Mouse (Mus musculus) adrenal gland, postnatal 10 days (tissue): ENCODE measurements around the gene Zhx3. TPM values are rescaled to one million over a fixed set of nuclear protein-coding genes. Genes with fewer than 3 reads are reported as not detected.

Source experiments
- DNase-seq: peaks from one replicate; pipeline ENCODE4 v3.0.0; 2021; ENCODE audit warnings: mixed read lengths
- total RNA-seq, 2 experiments: library from RNA; stranded (reverse); gene quantifications; 2 replicates each; pipeline ENCODE4 v1.2.3; 2021

The Zhx3 gene
- total RNA-seq, 2 experiments from 2014 or later, result 62.9 to 85.1 TPM

- no peak for DNase-seq
Observed at GRCm38 (mm10) chr2:160756583-160757203, 116.1 kb downstream of the Zhx3 start.

GRCm38 (mm10) chr2:160747075-160747474, 125.7 kb downstream of the Zhx3 start:
- no peak for DNase-seq

GRCm38 (mm10) chr2:160746637-160747036, 126.2 kb downstream of the Zhx3 start:
- no peak for DNase-seq

GRCm38 (mm10) chr2:160745497-160745896, 127.3 kb downstream of the Zhx3 start:
- DNase-seq, result no peak

GRCm38 (mm10) chr2:160744823-160745210, 128.0 kb downstream of the Zhx3 start:
- peak; percentile 68 for DNase-seq

- DNase-seq, result peak; percentile 86
Observed at GRCm38 (mm10) chr2:160744040-160744822, 128.6 kb downstream of the Zhx3 start.

- DNase-seq, result no peak
Observed at GRCm38 (mm10) chr2:160742161-160742609, 130.6 kb downstream of the Zhx3 start.

- no peak for DNase-seq
Observed at GRCm38 (mm10) chr2:160741580-160741979, 131.2 kb downstream of the Zhx3 start.

GRCm38 (mm10) chr2:160740521-160741156, 132.2 kb downstream of the Zhx3 start:
- DNase-seq, result no peak

- no peak for DNase-seq
Observed at GRCm38 (mm10) chr2:160739647-160740356, 133.0 kb downstream of the Zhx3 start.

- DNase-seq, result no peak
Observed at GRCm38 (mm10) chr2:160738354-160738753, 134.4 kb downstream of the Zhx3 start.

GRCm38 (mm10) chr2:160736466-160736865, 136.3 kb downstream of the Zhx3 start:
- no peak for DNase-seq

- DNase-seq, result no peak
Observed at GRCm38 (mm10) chr2:160735706-160736310, 137.0 kb downstream of the Zhx3 start.

- DNase-seq, result no peak
Observed at GRCm38 (mm10) chr2:160734331-160734730, 138.5 kb downstream of the Zhx3 start.

GRCm38 (mm10) chr2:160733131-160733531, 139.7 kb downstream of the Zhx3 start:
- no peak for DNase-seq

- no peak for DNase-seq
Observed at GRCm38 (mm10) chr2:160732420-160732995, 140.3 kb downstream of the Zhx3 start.

- DNase-seq, result peak; percentile 78
Observed at GRCm38 (mm10) chr2:160731839-160732261, 140.9 kb downstream of the Zhx3 start.

GRCm38 (mm10) chr2:160731117-160731838, 141.5 kb downstream of the Zhx3 start, which contains the start of gene Plcg1:
Gene Plcg1 (plus strand): TSS chr2:160731300.
- peak; percentile 96 for DNase-seq

- no peak for DNase-seq
Observed at GRCm38 (mm10) chr2:160730797-160731116, 142.0 kb downstream of the Zhx3 start.

GRCm38 (mm10) chr2:160729851-160730796, 142.7 kb downstream of the Zhx3 start:
- DNase-seq, result no peak
